Mouse (Mus musculus): ENCODE results near the gene Oma1. TPM values are rescaled to one million over a fixed set of nuclear protein-coding genes. Genes with fewer than 3 reads are reported as not detected.

Gene Oma1
- polyA plus RNA-seq, 1 experiment: 10.7 TPM

DNA sequence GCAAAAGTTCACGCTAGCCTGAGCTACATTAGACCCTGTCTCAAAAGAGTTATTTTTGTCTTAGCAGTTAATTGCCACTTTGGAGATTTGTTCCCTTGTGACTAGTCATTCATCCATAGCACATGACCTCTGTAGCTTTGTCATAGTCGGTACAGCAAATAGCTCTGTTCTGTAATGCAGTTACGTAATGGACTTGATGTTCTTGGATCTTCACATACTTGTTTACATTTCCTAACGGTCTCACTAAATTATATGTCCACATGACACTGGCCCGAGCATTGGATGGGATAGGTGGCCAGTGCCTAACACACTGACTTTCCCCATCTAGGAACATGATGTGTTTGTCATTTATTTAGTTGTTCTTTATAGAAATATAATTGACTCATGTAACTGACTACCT is 21.5 kb downstream of the Oma1 start:
- no peaks in the 10 kb centered on the region for H3K4me1 ChIP-seq (ENCODE audit: control insufficient read depth, insufficient read depth, insufficient read length, low read length)
- H3K27ac ChIP-seq (replicated peaks; ENCODE audit: low read depth, low read length): no peak overlapping the region
- H3K4me3 ChIP-seq (ENCODE audit: insufficient read depth, low read depth, low read length): no peak overlapping the region

DNA sequence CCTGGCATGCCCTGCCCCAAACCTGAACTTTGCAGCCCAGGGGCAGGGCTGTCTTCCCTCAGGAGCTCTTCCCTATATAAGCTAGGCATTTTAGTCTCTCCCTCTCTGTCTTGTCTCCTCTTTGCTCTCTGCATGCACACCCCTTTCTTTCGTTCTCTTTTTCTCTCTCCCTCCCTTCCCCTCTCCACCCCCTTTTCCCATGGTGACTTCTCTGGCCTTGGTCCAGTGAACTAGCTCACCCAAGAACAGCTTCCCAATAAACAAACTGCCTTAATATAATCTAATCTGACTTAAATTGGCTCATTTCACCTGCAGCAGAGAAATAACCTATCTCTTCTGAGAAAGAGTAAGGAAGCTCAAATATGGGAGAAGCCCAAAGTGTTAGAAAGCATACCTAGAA is 27.1 kb downstream of the Oma1 start:
- H3K4me1 ChIP-seq (ENCODE audit: control insufficient read depth, insufficient read depth, insufficient read length, low read length): peaks cover 4% of the 10 kb centered on the region; the same call in 1 of the 2 replicates
- H3K27ac ChIP-seq (replicated peaks; ENCODE audit: low read depth, low read length): no peak overlapping the region
- H3K4me3 ChIP-seq (ENCODE audit: insufficient read depth, low read depth, low read length): no peak overlapping the region

DNA sequence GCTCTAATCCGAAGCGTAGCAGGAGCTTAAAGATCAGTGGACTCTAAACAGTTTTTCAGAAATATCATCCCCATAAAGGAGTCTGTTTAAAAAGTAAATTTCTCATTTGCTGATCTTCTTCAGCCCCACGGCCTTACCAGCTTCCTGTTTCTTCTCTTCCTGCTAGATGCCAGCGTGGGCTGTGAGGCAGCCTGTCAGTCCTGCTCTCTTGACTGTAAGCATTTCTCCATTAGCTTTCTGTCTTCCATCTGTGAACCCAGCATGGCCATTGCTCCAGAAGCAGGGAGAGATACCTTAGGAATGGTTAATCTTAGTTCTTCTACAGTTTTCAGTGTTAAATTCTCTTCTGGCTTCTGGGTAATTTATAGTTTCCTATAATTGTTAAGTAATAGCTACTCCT is 28.0 kb downstream of the Oma1 start:
- Histone ChIP-seq H3K4me3 (ENCODE audit: insufficient read depth, low read depth, low read length) (no peak overlapping the region), H3K4me1 (ENCODE audit: control insufficient read depth, insufficient read depth, insufficient read length, low read length) (peaks cover 4% of the 10 kb centered on the region; the same call in 1 of the 2 replicates)

GRCm38 (mm10) chr4:103346058-103346457 is 32.4 kb downstream of the Oma1 start:
- H3K27ac ChIP-seq (replicated peaks; ENCODE audit: low read depth, low read length): no peak overlapping the region
- no peak overlapping the region for H3K4me3 ChIP-seq (ENCODE audit: insufficient read depth, low read depth, low read length)

More for the DNA sequence above, 28.0 kb downstream of the Oma1 start:
- H3K27ac ChIP-seq (replicated peaks; ENCODE audit: low read depth, low read length): no peak overlapping the region

GRCm38 (mm10) chr4:103346849-103347248 is 33.2 kb downstream of the Oma1 start:
- H3K4me1 ChIP-seq (ENCODE audit: control insufficient read depth, insufficient read depth, insufficient read length, low read length): no peaks in the 10 kb centered on the region
- H3K27ac ChIP-seq (replicated peaks; ENCODE audit: low read depth, low read length): no peak overlapping the region
- no peak overlapping the region for H3K4me3 ChIP-seq (ENCODE audit: insufficient read depth, low read depth, low read length)

More at GRCm38 (mm10) chr4:103346058-103346457, 32.4 kb downstream of the Oma1 start:
- H3K4me1 ChIP-seq (ENCODE audit: control insufficient read depth, insufficient read depth, insufficient read length, low read length): no peaks in the 10 kb centered on the region

DNA sequence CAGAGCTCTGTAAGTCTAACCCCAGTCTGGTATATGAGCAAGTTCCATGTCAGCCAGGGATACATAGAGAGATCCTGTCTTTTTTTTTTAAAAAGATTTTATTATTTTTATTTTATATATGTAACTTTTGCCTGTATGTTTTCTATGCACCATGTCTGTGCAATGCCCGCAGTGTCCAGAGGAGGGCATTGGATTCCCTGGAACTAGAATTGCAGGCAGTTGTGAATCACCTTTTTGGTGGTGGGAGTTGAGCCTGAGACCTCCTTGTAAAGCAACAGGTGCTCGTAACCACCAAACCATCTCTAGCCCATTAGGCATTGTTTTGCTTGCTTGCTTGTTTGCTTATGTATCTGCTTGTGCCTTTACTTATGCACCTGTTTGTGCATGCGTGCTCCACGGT is 35.6 kb downstream of the Oma1 start:
- no peaks in the 10 kb centered on the region for H3K4me1 ChIP-seq (ENCODE audit: control insufficient read depth, insufficient read depth, insufficient read length, low read length)
- H3K4me3 ChIP-seq (ENCODE audit: insufficient read depth, low read depth, low read length): no peak overlapping the region
- H3K27ac ChIP-seq (replicated peaks; ENCODE audit: low read depth, low read length): no peak overlapping the region

DNA sequence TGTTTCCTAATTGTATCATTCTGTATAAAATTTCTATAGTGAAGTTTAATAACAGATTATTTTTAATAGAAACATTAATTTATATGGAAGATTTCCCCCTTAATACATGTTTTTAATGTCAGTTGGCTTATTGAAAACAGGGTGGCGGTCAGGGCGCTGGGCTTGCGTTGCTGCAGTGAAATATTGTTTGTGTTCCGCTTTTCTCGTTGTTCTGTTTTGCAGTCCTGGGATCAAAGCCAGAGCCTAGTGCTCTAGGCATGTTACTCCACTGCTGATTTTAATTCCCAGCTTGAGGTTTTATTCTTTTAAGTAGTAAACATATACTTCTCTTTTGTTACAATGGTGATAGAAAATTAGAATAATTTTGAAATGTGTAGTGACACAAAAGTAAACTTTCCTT is 39.3 kb downstream of the Oma1 start:
- H3K4me1 ChIP-seq (ENCODE audit: control insufficient read depth, insufficient read depth, insufficient read length, low read length): no peaks in the 10 kb centered on the region
- H3K27ac ChIP-seq (replicated peaks; ENCODE audit: low read depth, low read length): no peak overlapping the region
- no peak overlapping the region for H3K4me3 ChIP-seq (ENCODE audit: insufficient read depth, low read depth, low read length)

GRCm38 (mm10) chr4:103357457-103357856 is 43.8 kb downstream of the Oma1 start:
- no peaks in the 10 kb centered on the region for H3K4me1 ChIP-seq (ENCODE audit: control insufficient read depth, insufficient read depth, insufficient read length, low read length)
- H3K4me3 ChIP-seq (ENCODE audit: insufficient read depth, low read depth, low read length): no peak overlapping the region
- no peak overlapping the region for H3K27ac ChIP-seq (replicated peaks; ENCODE audit: low read depth, low read length)

- H3K4me1 ChIP-seq (ENCODE audit: control insufficient read depth, insufficient read depth, insufficient read length, low read length): no peaks in the 10 kb centered on the region
- H3K4me3 ChIP-seq (ENCODE audit: insufficient read depth, low read depth, low read length): no peak overlapping the region
- no peak overlapping the region for H3K27ac ChIP-seq (replicated peaks; ENCODE audit: low read depth, low read length)
These were observed 45.4 kb downstream of the Oma1 start for GRCm38 (mm10) chr4:103358941-103359448.

- H3K27ac ChIP-seq (replicated peaks; ENCODE audit: low read depth, low read length): no peak overlapping the region
- H3K4me1 ChIP-seq (ENCODE audit: control insufficient read depth, insufficient read depth, insufficient read length, low read length): peaks cover 3% of the 10 kb centered on the region; the same call in 1 of the 2 replicates
- no peak overlapping the region for H3K4me3 ChIP-seq (ENCODE audit: insufficient read depth, low read depth, low read length)
These were observed 68.6 kb downstream of the Oma1 start for GRCm38 (mm10) chr4:103382171-103382570.

GRCm38 (mm10) chr4:103385031-103385430 is 71.4 kb downstream of the Oma1 start:
- Histone ChIP-seq H3K27ac (replicated peaks; ENCODE audit: low read depth, low read length) (no peak overlapping the region), H3K4me1 (ENCODE audit: control insufficient read depth, insufficient read depth, insufficient read length, low read length) (peaks cover 3% of the 10 kb centered on the region; the same call in 1 of the 2 replicates), H3K4me3 (ENCODE audit: insufficient read depth, low read depth, low read length) (no peak overlapping the region)

DNA sequence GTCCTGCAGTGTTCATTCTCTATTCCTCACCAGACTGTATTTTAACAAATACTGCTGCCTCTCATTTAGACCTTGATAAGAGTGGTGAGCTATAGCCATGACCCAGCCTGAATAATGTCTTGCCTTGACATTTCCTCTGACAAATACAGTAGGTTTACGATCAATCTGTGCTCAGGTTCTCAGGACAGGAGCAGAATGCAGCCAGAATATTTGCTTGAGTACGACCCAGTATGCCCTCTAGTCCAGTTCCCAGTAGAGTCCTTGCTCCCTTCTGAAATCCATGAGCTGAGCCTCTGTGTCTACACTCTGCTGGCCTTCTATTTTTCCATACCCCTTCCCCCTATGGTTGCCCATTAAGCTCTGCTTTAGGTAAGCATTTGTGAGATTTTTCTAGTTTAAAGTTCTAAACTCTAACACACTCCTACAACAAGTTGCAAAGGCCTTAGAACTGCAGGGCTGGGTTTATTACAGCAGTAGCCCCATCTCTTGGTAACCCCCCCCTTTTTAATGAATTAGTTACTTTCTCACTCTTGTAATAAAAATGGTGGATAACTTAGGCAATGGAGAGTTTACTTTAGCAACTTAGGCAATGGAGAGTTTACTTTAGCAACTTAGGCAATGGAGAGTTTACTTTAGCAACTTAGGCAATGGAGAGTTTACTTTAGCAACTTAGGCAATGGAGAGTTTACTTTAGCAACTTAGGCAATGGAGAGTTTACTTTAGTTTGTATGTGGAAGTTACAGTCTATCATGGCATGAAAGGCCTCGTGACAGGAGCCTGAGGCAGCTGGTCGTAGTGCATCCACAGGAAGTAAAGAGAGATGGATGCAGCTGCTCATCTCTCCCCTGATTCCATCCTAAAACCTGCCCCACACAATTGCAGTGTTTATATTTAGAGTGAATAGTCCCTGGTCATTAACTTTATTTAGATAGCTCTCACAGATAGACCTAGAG is 72.5 kb downstream of the Oma1 start:
- Histone ChIP-seq H3K4me3 (ENCODE audit: insufficient read depth, low read depth, low read length) (no peak overlapping the region), H3K27ac (replicated peaks; ENCODE audit: low read depth, low read length) (no peak overlapping the region), H3K4me1 (ENCODE audit: control insufficient read depth, insufficient read depth, insufficient read length, low read length) (peaks cover 3% of the 10 kb centered on the region; the same call in 1 of the 2 replicates)

- Histone ChIP-seq H3K27ac (replicated peaks; ENCODE audit: low read depth, low read length) (no peak overlapping the region), H3K4me3 (ENCODE audit: insufficient read depth, low read depth, low read length) (no peak overlapping the region), H3K4me1 (ENCODE audit: control insufficient read depth, insufficient read depth, insufficient read length, low read length) (peaks cover 3% of the 10 kb centered on the region; the same call in 1 of the 2 replicates)
These were observed 73.7 kb downstream of the Oma1 start for GRCm38 (mm10) chr4:103387292-103387691.

DNA sequence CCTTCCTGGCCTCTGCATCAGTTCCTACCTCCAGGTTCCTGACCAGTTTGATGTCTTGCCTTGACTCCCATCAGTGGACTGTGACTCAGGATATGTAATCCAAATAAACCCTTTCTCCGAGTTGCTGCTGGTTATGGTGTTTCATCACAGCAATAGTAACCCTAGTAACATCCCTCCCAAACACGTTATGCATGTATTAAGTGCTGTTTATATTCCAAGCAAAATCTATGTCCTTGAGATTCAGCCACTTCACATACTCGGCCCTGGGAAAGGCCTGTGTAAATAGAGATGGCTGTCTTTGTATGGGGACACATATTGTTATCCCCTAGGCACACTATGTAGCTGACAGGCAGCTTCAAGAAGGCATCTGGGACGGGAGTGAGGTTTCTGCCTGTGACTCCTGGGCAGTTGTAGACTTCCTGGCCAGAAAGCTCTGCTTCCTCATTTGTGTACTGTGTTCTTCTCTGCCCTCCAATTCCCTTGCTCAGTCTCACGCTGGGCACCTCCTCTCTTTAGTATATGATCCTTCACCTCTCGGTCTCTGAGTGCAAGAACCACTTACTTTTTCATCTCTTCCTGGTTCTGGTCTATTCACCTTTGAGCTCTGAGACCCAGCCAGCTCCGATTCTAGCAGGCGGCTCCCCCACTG is 75.0 kb downstream of the Oma1 start:
- peaks cover 3% of the 10 kb centered on the region; the same call in 1 of the 2 replicates for H3K4me1 ChIP-seq (ENCODE audit: control insufficient read depth, insufficient read depth, insufficient read length, low read length)
- no peak overlapping the region for H3K27ac ChIP-seq (replicated peaks; ENCODE audit: low read depth, low read length)
- H3K4me3 ChIP-seq (ENCODE audit: insufficient read depth, low read depth, low read length): no peak overlapping the region

DNA sequence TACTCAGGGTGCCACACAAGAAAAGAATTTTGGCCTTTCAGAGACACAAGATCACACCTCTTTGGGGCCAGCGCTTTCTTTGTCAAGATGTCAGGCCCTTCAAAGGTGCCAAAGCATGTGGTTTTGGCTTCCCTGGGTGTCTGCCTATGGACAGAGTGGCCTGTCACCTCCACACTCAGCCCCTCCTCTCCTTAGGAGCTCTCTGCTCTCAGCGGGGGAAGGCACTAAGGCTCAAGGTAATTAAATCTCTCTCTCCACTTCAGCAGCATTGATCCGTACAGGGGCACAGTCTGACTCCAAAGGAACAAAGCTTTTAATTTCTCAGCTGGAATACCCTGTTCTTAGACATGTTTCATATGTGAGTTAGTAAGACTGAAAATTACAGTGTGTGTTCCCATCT is 76.0 kb downstream of the Oma1 start:
- Histone ChIP-seq H3K4me1 (ENCODE audit: control insufficient read depth, insufficient read depth, insufficient read length, low read length) (peaks cover 3% of the 10 kb centered on the region; the same call in 1 of the 2 replicates), H3K27ac (replicated peaks; ENCODE audit: low read depth, low read length) (no peak overlapping the region), H3K4me3 (ENCODE audit: insufficient read depth, low read depth, low read length) (no peak overlapping the region)

Measured in brown adipose tissue, adult 24 weeks (tissue).